Mouse (Mus musculus): ENCODE data around the gene Rpain.

GRCm38 (mm10) chr11:70977293-70977692, 7.3 kb downstream of the Rpain start:
- TF ChIP-seq POLR2A (IDR thresholded peaks at IDR 0.05; ENCODE audit: insufficient read depth, low read length) (no peak), CTCF (IDR thresholded peaks at IDR 0.05; ENCODE audit: low read depth, low read length) (no peak)

Measured in ES-Bruce4 (cell line).